Mouse (Mus musculus) embryonic facial prominence, embryonic 14.5 days (tissue): ENCODE measurements around the gene Vmn1r17. TPM values are rescaled to one million over a fixed set of nuclear protein-coding genes. Genes with fewer than 3 reads are reported as not detected.
"Not testable (repeated sequence)": the region's sequence is repeated elsewhere in the genome, so short reads cannot be mapped to it uniquely, and the experiment has no call there.

Experiments used
- ATAC-seq: fragments of 200-750 bp; cut with Nextera tagmentation; 2 replicates; pipeline ENCODE4 v1.8.0; 2017; ENCODE audit warnings: low read depth, moderate number of reproducible peaks, moderate TSS enrichment
- DNase-seq: peaks from one replicate; pipeline ENCODE4 v3.0.0-alpha.2; 2015; ENCODE audit warnings: low spot score
- H3K27ac ChIP-seq: fragments of 300-500 bp; sonication (generic); replicated peaks from 2 replicates; pipeline ENCODE4 v1.5.1; 2014; ENCODE audit warnings: low read depth, mild to moderate bottlenecking, low read length, moderate library complexity
- H3K27me3 ChIP-seq: fragments of 300-500 bp; sonication (generic); replicated peaks from 2 replicates; pipeline ENCODE4 v1.6.1; 2014; ENCODE audit warnings: low read length; ENCODE audit not compliant: control insufficient read depth, insufficient read depth
- H3K36me3 ChIP-seq: fragments of 300-500 bp; sonication (generic); 2 replicates; pipeline ENCODE4 v1.6.1; 2014; ENCODE audit warnings: low read length, mixed read lengths; ENCODE audit not compliant: control insufficient read depth, insufficient read depth
- H3K4me1 ChIP-seq: fragments of 300-500 bp; sonication (generic); 2 replicates; pipeline ENCODE4 v1.6.1; 2014; ENCODE audit warnings: antibody characterized with exemption, low read length; ENCODE audit not compliant: control insufficient read depth, insufficient read depth
- H3K4me2 ChIP-seq: fragments of 300-500 bp; sonication (generic); 2 replicates; pipeline ENCODE4 v1.6.1; 2014; ENCODE audit warnings: low read depth, mild to moderate bottlenecking, low read length, moderate library complexity, mixed read lengths
- H3K4me3 ChIP-seq: fragments of 300-500 bp; sonication (generic); 2 replicates; pipeline ENCODE4 v1.5.1; 2014; ENCODE audit warnings: low read depth, mild to moderate bottlenecking, low read length
- H3K9ac ChIP-seq: fragments of 300-500 bp; sonication (generic); 2 replicates; pipeline ENCODE4 v1.6.1; 2014; ENCODE audit warnings: low read depth, mild to moderate bottlenecking, low read length, moderate library complexity, mixed read lengths
- H3K9me3 ChIP-seq: fragments of 300-500 bp; sonication (generic); 2 replicates; pipeline ENCODE4 v1.6.1; 2016; ENCODE audit warnings: low read length; ENCODE audit not compliant: control insufficient read depth
- WGBS: fragments of 180-500 bp; shearing (Covaris S2); extraction: QIAGEN DNeasy Blood & Tissue Kit; methylation state at CpG from one replicate; pipeline ENCODE4 v1.1.7; 2014; 5-methylcytosine and 5-hydroxymethylcytosine counted together
- polyA plus RNA-seq: library from polyadenylated mRNA; unstranded; fragments of >200 nt; fragmentation: Nextera tagmentation; extraction: Ambion mirVana; gene quantifications from 2 replicates; pipeline ENCODE4 v1.2.1, GENCODE M21; 2014

Vmn1r17 gene
- polyA plus RNA-seq = not detected in 2 replicates

- WGBS = 86% methylated on average over 1 of the region's 1 CpGs
- no peak within 1 kb of the TSS for H3K4me2 ChIP-seq
- no peaks in the 10 kb centered on the region for H3K36me3 ChIP-seq
- H3K9me3 ChIP-seq = no peaks in the 10 kb centered on the region
- DNase-seq = no peak
- no peaks in the 10 kb centered on the region for H3K27me3 ChIP-seq
- no peaks in the 10 kb centered on the region for H3K4me1 ChIP-seq
- H3K9ac ChIP-seq = no peak within 1 kb of the TSS
- no peak within 1 kb of the TSS for H3K4me3 ChIP-seq
- ATAC-seq = no peak
- H3K27ac ChIP-seq = no peak within 1 kb of the TSS
Observed at GRCm38 (mm10) chr6:57363627-57364026, at the start of gene Vmn1r17. Vmn1r17 (minus strand) TSS chr6:57363727.

- H3K4me2 ChIP-seq, ATAC-seq, H3K9ac ChIP-seq, H3K4me1 ChIP-seq, H3K27ac ChIP-seq, H3K9me3 ChIP-seq, DNase-seq, H3K4me3 ChIP-seq, H3K36me3 ChIP-seq, H3K27me3 ChIP-seq: not testable (repeated sequence)
- 61% methylated on average over 3 of the region's 3 CpGs for WGBS
Observed at GRCm38 (mm10) chr6:57403480-57403879, 40.0 kb upstream of the Vmn1r17 start, which contains the start of gene Vmn1r19. Vmn1r19 (plus strand) TSS chr6:57403780.

- Histone ChIP-seq H3K9me3 (no peaks in the 10 kb centered on the region), H3K9ac (no peak within 1 kb of the TSS), H3K4me3 (no peak within 1 kb of the TSS), H3K4me2 (no peak within 1 kb of the TSS), H3K4me1 (no peaks in the 10 kb centered on the region), H3K27ac (no peak within 1 kb of the TSS), H3K27me3 (no peaks in the 10 kb centered on the region), H3K36me3 (no peaks in the 10 kb centered on the region)
- ATAC-seq = no peak
- no peak for DNase-seq
Observed at GRCm38 (mm10) chr6:57395683-57396082, 32.2 kb upstream of the Vmn1r17 start, which contains the start of gene Vmn1r18. Vmn1r18 (minus strand) TSS chr6:57395783.

- H3K9ac ChIP-seq = no peak overlapping the region
- no peaks in the 10 kb centered on the region for H3K9me3 ChIP-seq
- H3K4me1 ChIP-seq = no peaks in the 10 kb centered on the region
- H3K27ac ChIP-seq = no peak overlapping the region
- 79% methylated on average over 1 of the region's 1 CpGs for WGBS
- ATAC-seq = no peak
- no peak for DNase-seq
- no peak overlapping the region for H3K4me2 ChIP-seq
- no peaks in the 10 kb centered on the region for H3K36me3 ChIP-seq
- H3K27me3 ChIP-seq = no peaks in the 10 kb centered on the region
- no peak overlapping the region for H3K4me3 ChIP-seq
Observed at GRCm38 (mm10) chr6:57367496-57367895, 4.0 kb upstream of the Vmn1r17 start.

- not testable (repeated sequence) for DNase-seq, H3K9me3 ChIP-seq, H3K27me3 ChIP-seq, H3K27ac ChIP-seq, H3K9ac ChIP-seq, ATAC-seq, H3K4me3 ChIP-seq, H3K4me2 ChIP-seq, H3K36me3 ChIP-seq, H3K4me1 ChIP-seq
- WGBS = 81% methylated on average over 1 of the region's 1 CpGs
Observed at GRCm38 (mm10) chr6:57365866-57366265, 2.3 kb upstream of the Vmn1r17 start.

GRCm38 (mm10) chr6:57356864-57357263 lies 6.7 kb downstream of the Vmn1r17 start:
- Histone ChIP-seq H3K4me2 (no peak overlapping the region), H3K9me3 (no peaks in the 10 kb centered on the region), H3K4me1 (no peaks in the 10 kb centered on the region), H3K27ac (no peak overlapping the region), H3K9ac (no peak overlapping the region), H3K4me3 (no peak overlapping the region), H3K27me3 (no peaks in the 10 kb centered on the region), H3K36me3 (no peaks in the 10 kb centered on the region)
- ATAC-seq (no peak), DNase-seq (no peak)
- 66% methylated on average over 2 of the region's 2 CpGs for WGBS

GRCm38 (mm10) chr6:57329394-57329793 lies 34.1 kb downstream of the Vmn1r17 start, which contains the start of gene Vmn1r16:
Vmn1r16 (minus strand) TSS chr6:57329494.
- H3K9ac ChIP-seq = no peak within 1 kb of the TSS
- no peaks in the 10 kb centered on the region for H3K4me1 ChIP-seq
- H3K27ac ChIP-seq = no peak within 1 kb of the TSS
- 68% methylated on average over 3 of the region's 3 CpGs for WGBS
- H3K4me3 ChIP-seq = no peak within 1 kb of the TSS
- DNase-seq (no peak), ATAC-seq (no peak)
- no peaks in the 10 kb centered on the region for H3K36me3 ChIP-seq
- no peak within 1 kb of the TSS for H3K4me2 ChIP-seq
- no peaks in the 10 kb centered on the region for H3K27me3 ChIP-seq
- no peaks in the 10 kb centered on the region for H3K9me3 ChIP-seq

- no peak overlapping the region for H3K4me2 ChIP-seq
- no peak overlapping the region for H3K4me3 ChIP-seq
- ATAC-seq = no peak
- no peaks in the 10 kb centered on the region for H3K4me1 ChIP-seq
- no peak overlapping the region for H3K27ac ChIP-seq
- H3K36me3 ChIP-seq = no peaks in the 10 kb centered on the region
- no peaks in the 10 kb centered on the region for H3K9me3 ChIP-seq
- no peak for DNase-seq
- H3K27me3 ChIP-seq = no peaks in the 10 kb centered on the region
- no peak overlapping the region for H3K9ac ChIP-seq
Observed at GRCm38 (mm10) chr6:57326176-57326575, 37.4 kb downstream of the Vmn1r17 start.
